Mouse (Mus musculus) forebrain, embryonic 14.5 days (tissue): ENCODE measurements around the gene Fancd2. TPM values are rescaled to one million over a fixed set of nuclear protein-coding genes. Genes with fewer than 3 reads are reported as not detected.

Experiments
- ATAC-seq: fragments of 200-750 bp; cut with Nextera tagmentation; 2 replicates; pipeline ENCODE4 v1.8.0; 2017; ENCODE audit warnings: mild to moderate bottlenecking, moderate library complexity
- DNase-seq: peaks from one replicate; pipeline ENCODE4 v3.0.0-alpha.2; 2015; ENCODE audit warnings: low spot score
- H3K27ac ChIP-seq: fragments of 300-500 bp; sonication (generic); 2 replicates; pipeline ENCODE4 v1.5.1; 2014; ENCODE audit warnings: low read depth, mild to moderate bottlenecking, control low read depth, low read length, moderate library complexity
- H3K27me3 ChIP-seq: fragments of 300-500 bp; sonication (generic); replicated peaks from 2 replicates; pipeline ENCODE4 v1.6.1; 2014; ENCODE audit warnings: low read length, control low read depth, mixed read lengths; ENCODE audit not compliant: control insufficient read depth, insufficient read depth
- H3K36me3 ChIP-seq: fragments of 300-500 bp; sonication (generic); 2 replicates; pipeline ENCODE4 v1.6.1; 2014; ENCODE audit warnings: low read length, control low read depth; ENCODE audit not compliant: control insufficient read depth, insufficient read depth
- H3K4me1 ChIP-seq: fragments of 300-500 bp; sonication (generic); 2 replicates; pipeline ENCODE4 v1.6.1; 2014; ENCODE audit warnings: antibody characterized with exemption, low read length, control low read depth; ENCODE audit not compliant: control insufficient read depth, insufficient read depth
- H3K4me2 ChIP-seq: fragments of 300-500 bp; sonication (generic); 2 replicates; pipeline ENCODE4 v1.6.1; 2014; ENCODE audit warnings: mild to moderate bottlenecking, control low read depth, low read length
- H3K4me3 ChIP-seq: fragments of 300-500 bp; sonication (generic); 2 replicates; pipeline ENCODE4 v1.5.1; 2014; ENCODE audit warnings: low read depth, low read length, control low read depth
- H3K9ac ChIP-seq: fragments of 300-500 bp; sonication (generic); 2 replicates; pipeline ENCODE4 v1.6.1; 2014; ENCODE audit warnings: mild to moderate bottlenecking, low read length, control low read depth, moderate library complexity
- H3K9me3 ChIP-seq: fragments of 300-500 bp; sonication (generic); replicated peaks from 2 replicates; pipeline ENCODE4 v1.6.1; 2016; ENCODE audit warnings: low read length, control low read depth, mixed read lengths; ENCODE audit not compliant: control insufficient read depth
- WGBS: fragments of 180-500 bp; shearing (Covaris S2); extraction: QIAGEN DNeasy Blood & Tissue Kit; methylation state at CpG from one replicate; pipeline ENCODE4 v1.1.7; 2014; 5-methylcytosine and 5-hydroxymethylcytosine counted together
- microRNA-seq: library from miRNA; unstranded; fragments of <30 nt; microRNA quantifications from one replicate; pipeline ENCODE4, GENCODE M21; 2016
- polyA plus RNA-seq: library from polyadenylated mRNA; unstranded; fragments of >200 nt; fragmentation: Nextera tagmentation; extraction: Ambion mirVana; gene quantifications from 2 replicates; pipeline ENCODE4 v1.2.1, GENCODE M21; 2014

Fancd2 gene
- polyA plus RNA-seq, 1 experiment from 2014 or later = 5.8 TPM

GRCm38 (mm10) chr6:113632863-113633262, 101.4 kb downstream of the Fancd2 start:
- Histone ChIP-seq H3K4me2 (no peak overlapping the region), H3K9ac (no peak overlapping the region), H3K4me1 (no peaks in the 10 kb centered on the region), H3K9me3 (no peaks in the 10 kb centered on the region), H3K36me3 (peaks cover 45% of the 10 kb centered on the region), H3K4me3 (no peak overlapping the region), H3K27ac (no peak overlapping the region), H3K27me3 (no peaks in the 10 kb centered on the region)
- no peak for ATAC-seq
- WGBS = 98% methylated on average over 4 of the region's 4 CpGs
- no peak for DNase-seq

- Histone ChIP-seq H3K9me3 (no peaks in the 10 kb centered on the region), H3K4me3 (peak within 1 kb of the TSS; percentile 32), H3K4me2 (peak within 1 kb of the TSS; percentile 53), H3K27ac (no peak within 1 kb of the TSS), H3K27me3 (no peaks in the 10 kb centered on the region), H3K4me1 (no peaks in the 10 kb centered on the region), H3K9ac (peak within 1 kb of the TSS; percentile 47), H3K36me3 (no peaks in the 10 kb centered on the region)
- peak; percentile 90 for DNase-seq
- ATAC-seq = peak; percentile 95
- whole genome bisulfite sequencing = 8% methylated on average over 37 of the region's 37 CpGs
Observed at GRCm38 (mm10) chr6:113638302-113639040, 107.0 kb downstream of the Fancd2 start, which contains the start of gene Irak2. Irak2 (plus strand) TSS chr6:113638467.

GRCm38 (mm10) chr6:113639201-113639600, 107.7 kb downstream of the Fancd2 start:
- no peak overlapping the region for H3K4me3 ChIP-seq
- WGBS = 83% methylated on average over 4 of the region's 4 CpGs
- ATAC-seq = no peak

DNA sequence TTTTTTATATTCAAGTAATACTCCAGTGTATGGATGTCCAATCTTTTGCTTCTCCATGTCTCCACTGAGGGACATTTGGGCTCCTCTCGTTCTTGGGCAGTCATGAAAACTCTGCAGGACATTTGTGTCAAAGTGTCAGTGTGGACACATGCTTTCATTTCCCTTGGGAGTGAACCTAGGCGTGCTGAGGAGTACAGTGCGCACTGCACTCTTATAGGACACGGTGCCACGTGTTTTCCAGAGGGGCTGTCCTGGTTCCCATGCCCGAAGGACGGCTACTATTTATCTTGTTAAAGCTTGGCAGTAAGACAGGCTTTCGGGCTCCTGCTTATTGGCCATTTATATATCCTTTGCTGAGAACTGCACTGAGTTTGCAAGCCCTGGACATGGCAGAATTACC, 111.1 kb downstream of the Fancd2 start:
- Histone ChIP-seq H3K4me3 (no peak overlapping the region), H3K9ac (no peak overlapping the region), H3K27ac (no peak overlapping the region), H3K4me1 (no peaks in the 10 kb centered on the region), H3K4me2 (no peak overlapping the region), H3K27me3 (no peaks in the 10 kb centered on the region), H3K36me3 (no peaks in the 10 kb centered on the region), H3K9me3 (no peaks in the 10 kb centered on the region)
- ATAC-seq (no peak), DNase-seq (no peak)
- WGBS = 90% methylated on average over 8 of the region's 8 CpGs

More at GRCm38 (mm10) chr6:113639201-113639600, 107.7 kb downstream of the Fancd2 start:
- DNase-seq = no peak
- no peaks in the 10 kb centered on the region for H3K36me3 ChIP-seq
- H3K9ac ChIP-seq = no peak overlapping the region
- H3K9me3 ChIP-seq = no peaks in the 10 kb centered on the region
- no peaks in the 10 kb centered on the region for H3K4me1 ChIP-seq
- no peak overlapping the region for H3K27ac ChIP-seq
- H3K4me2 ChIP-seq = no peak overlapping the region
- no peaks in the 10 kb centered on the region for H3K27me3 ChIP-seq

GRCm38 (mm10) chr6:113643021-113643420, 111.5 kb downstream of the Fancd2 start:
- no peak overlapping the region for H3K9ac ChIP-seq
- no peak overlapping the region for H3K4me3 ChIP-seq
- 77% methylated on average over 4 of the region's 4 CpGs for WGBS

DNA sequence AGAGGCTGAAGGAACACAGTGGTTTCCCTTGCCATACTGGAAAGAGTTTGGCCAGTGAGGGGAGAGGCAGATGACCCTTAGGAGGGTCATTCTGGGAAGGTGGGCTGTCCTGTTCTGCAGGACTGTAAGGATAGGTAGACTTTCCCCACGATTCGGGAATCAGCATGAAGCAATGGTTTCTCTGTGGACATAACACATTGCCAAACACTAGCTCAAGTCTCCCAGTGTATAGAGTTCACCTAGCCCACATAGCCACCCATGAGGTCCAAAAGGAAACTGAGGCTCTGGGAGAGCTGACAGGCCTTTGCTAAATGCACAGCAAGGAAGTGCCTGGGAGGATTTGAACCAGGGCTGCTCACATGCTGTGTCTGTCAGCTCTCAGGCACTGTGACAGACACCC, 112.5 kb downstream of the Fancd2 start:
- ATAC-seq = no peak
- no peaks in the 10 kb centered on the region for H3K4me1 ChIP-seq
- no peak for DNase-seq
- no peaks in the 10 kb centered on the region for H3K27me3 ChIP-seq
- H3K4me3 ChIP-seq = no peak overlapping the region
- H3K36me3 ChIP-seq = no peaks in the 10 kb centered on the region
- no peak overlapping the region for H3K9ac ChIP-seq
- no peak overlapping the region for H3K4me2 ChIP-seq
- H3K9me3 ChIP-seq = no peaks in the 10 kb centered on the region
- 98% methylated on average over 2 of the region's 2 CpGs for WGBS
- H3K27ac ChIP-seq = no peak overlapping the region

More at GRCm38 (mm10) chr6:113643021-113643420, 111.5 kb downstream of the Fancd2 start:
- H3K36me3 ChIP-seq = no peaks in the 10 kb centered on the region
- DNase-seq = no peak
- H3K4me2 ChIP-seq = no peak overlapping the region
- no peak overlapping the region for H3K27ac ChIP-seq
- H3K4me1 ChIP-seq = no peaks in the 10 kb centered on the region
- no peaks in the 10 kb centered on the region for H3K27me3 ChIP-seq
- H3K9me3 ChIP-seq = no peaks in the 10 kb centered on the region
- ATAC-seq = no peak

GRCm38 (mm10) chr6:113644808-113645207, 113.3 kb downstream of the Fancd2 start:
- no peaks in the 10 kb centered on the region for H3K4me1 ChIP-seq
- H3K27me3 ChIP-seq = no peaks in the 10 kb centered on the region
- H3K36me3 ChIP-seq = no peaks in the 10 kb centered on the region
- no peak overlapping the region for H3K4me2 ChIP-seq
- H3K27ac ChIP-seq = no peak overlapping the region
- WGBS = 84% methylated on average over 8 of the region's 8 CpGs
- no peak for ATAC-seq
- DNase-seq = no peak
- H3K9ac ChIP-seq = no peak overlapping the region
- H3K4me3 ChIP-seq = no peak overlapping the region
- no peaks in the 10 kb centered on the region for H3K9me3 ChIP-seq

Small RNA genes within 50 kb of the gene (microRNA-seq; reads per million reads assigned to microRNA genes)
- not detected for gene Gm23365

Other genes starting within 250 kb of the Fancd2 start
- 0.23 and 0.80 TPM in 2 replicates for gene Cpne9, start 249.4 kb upstream of the Fancd2 start, polyA plus RNA-seq
- 15.8 and 17.0 TPM in 2 replicates for gene Brpf1, start 224.5 kb upstream of the Fancd2 start, polyA plus RNA-seq
- 12.7 and 14.7 TPM in 2 replicates for gene Ogg1, start 204.7 kb upstream of the Fancd2 start, polyA plus RNA-seq
- gene Camk1, start 187.7 kb upstream of the Fancd2 start, polyA plus RNA-seq = 86.3 and 90.7 TPM in 2 replicates
- gene Tada3, start 153.8 kb upstream of the Fancd2 start, polyA plus RNA-seq = 68.2 and 83.2 TPM in 2 replicates
- 265 and 270 TPM in 2 replicates for gene Arpc4, start 153.6 kb upstream of the Fancd2 start, polyA plus RNA-seq
- gene Ttll3, start 142.4 kb upstream of the Fancd2 start, polyA plus RNA-seq = 2.5 and 5.0 TPM in 2 replicates
- gene Rpusd3, start 112.3 kb upstream of the Fancd2 start, polyA plus RNA-seq = 15.8 and 19.8 TPM in 2 replicates
- gene Cidec, start 95.9 kb upstream of the Fancd2 start, polyA plus RNA-seq = not detected in 2 replicates
- 88.0 and 94.4 TPM in 2 replicates for gene Jagn1, start 89.1 kb upstream of the Fancd2 start, polyA plus RNA-seq
- not detected in 2 replicates for gene Il17re, start 73.2 kb upstream of the Fancd2 start, polyA plus RNA-seq
- 1.3 and 2.0 TPM in 2 replicates for gene Il17rc, start 60.3 kb upstream of the Fancd2 start, polyA plus RNA-seq
- 37.2 and 49.4 TPM in 2 replicates for gene Creld1, start 48.4 kb upstream of the Fancd2 start, polyA plus RNA-seq
- gene Prrt3, start 29.8 kb upstream of the Fancd2 start, polyA plus RNA-seq = 3.2 and 5.4 TPM in 2 replicates
- gene Emc3, start within 50 bp of the Fancd2 start, polyA plus RNA-seq = 101 and 108 TPM in 2 replicates
- not detected in 2 replicates for gene Fancd2os, start 69.0 kb downstream of the Fancd2 start, polyA plus RNA-seq
- 280 and 307 TPM in 2 replicates for gene Brk1, start 73.1 kb downstream of the Fancd2 start, polyA plus RNA-seq
- gene Vhl, start 92.3 kb downstream of the Fancd2 start, polyA plus RNA-seq = 90.3 and 97.1 TPM in 2 replicates
- 0.68 and 0.90 TPM in 2 replicates for gene Irak2, start 106.8 kb downstream of the Fancd2 start, polyA plus RNA-seq
- gene Tatdn2, start 165.4 kb downstream of the Fancd2 start, polyA plus RNA-seq = 1.1 and 1.6 TPM in 2 replicates
- 0.54 and 0.66 TPM in 2 replicates for gene Ghrl, start 188.2 kb downstream of the Fancd2 start, polyA plus RNA-seq
- 288 and 299 TPM in 2 replicates for gene Sec13, start 209.1 kb downstream of the Fancd2 start, polyA plus RNA-seq